Mouse (Mus musculus) olfactory bulb, adult 2 months (tissue): ENCODE measurements around the gene Dach1. TPM values are rescaled to one million over a fixed set of nuclear protein-coding genes. Genes with fewer than 3 reads are reported as not detected.

Experiments used
- H3K27ac ChIP-seq: fragments of 200-500 bp; 2 replicates; pipeline ENCODE4 v1.5.1; 2012; ENCODE audit warnings: low read depth, low read length; ENCODE audit not compliant: insufficient read depth
- H3K4me1 ChIP-seq: fragments of 200-500 bp; 2 replicates; pipeline ENCODE4 v1.6.1; 2012; ENCODE audit warnings: low read length; ENCODE audit not compliant: control insufficient read depth, insufficient read depth
- H3K4me3 ChIP-seq: fragments of 200-500 bp; 2 replicates; pipeline ENCODE4 v1.5.1; 2012; ENCODE audit warnings: mild to moderate bottlenecking, low read depth, low read length, moderate library complexity; ENCODE audit not compliant: insufficient read depth
- CTCF ChIP-seq: fragments of 200-500 bp; IDR thresholded peaks from 2 replicates; pipeline ENCODE4 v1.5.1; 2012; ENCODE audit warnings: low read depth, mild to moderate bottlenecking, low read length, moderate library complexity; ENCODE audit not compliant: insufficient read depth
- POLR2A ChIP-seq: fragments of 200-500 bp; IDR thresholded peaks from 2 replicates; pipeline ENCODE4 v1.6.1; 2012; ENCODE audit warnings: mild to moderate bottlenecking, low read depth, low read length, moderate library complexity; ENCODE audit not compliant: insufficient read depth
- WGBS: fragments of 180-500 bp; shearing (Covaris S2); methylation state at CpG from one replicate; pipeline ENCODE4 v1.1.7; 2018; 5-methylcytosine and 5-hydroxymethylcytosine counted together
- polyA plus RNA-seq: library from polyadenylated mRNA; stranded (reverse); fragments of >200 nt; gene quantifications from 2 replicates; pipeline ENCODE4 v1.2.4, GENCODE M21; 2012; ENCODE audit warnings: low replicate concordance; ENCODE audit not compliant: missing spikeins, insufficient read depth, insufficient read length

Gene Dach1
- polyA plus RNA-seq, 1 experiment: not detected

DNA sequence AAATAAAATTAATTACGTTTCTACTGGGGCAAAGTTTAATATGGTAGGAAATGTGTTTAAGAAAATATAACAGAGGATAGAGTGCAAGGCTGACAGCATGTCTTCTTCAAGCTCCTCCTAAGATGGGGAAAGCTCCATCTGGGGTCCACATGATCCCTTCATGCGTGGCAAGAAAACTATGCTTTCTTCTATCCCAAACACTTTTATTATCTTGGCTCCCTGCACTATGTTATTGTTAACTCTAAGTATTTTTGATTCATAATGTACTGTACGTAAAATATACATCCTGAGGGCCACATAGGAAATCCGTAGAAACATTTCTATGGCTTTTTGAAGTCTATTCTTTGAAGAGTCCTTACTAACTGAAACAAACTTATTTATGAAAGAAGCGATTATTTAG is 330.3 kb downstream of the Dach1 start:
- no peaks in the 10 kb centered on the region for H3K4me1 ChIP-seq
- WGBS: 95% methylated on average over 5 of the region's 5 CpGs
- H3K27ac ChIP-seq: no peak overlapping the region
- TF ChIP-seq POLR2A: no peak
- no peak for TF ChIP-seq CTCF
- H3K4me3 ChIP-seq: no peak overlapping the region

DNA sequence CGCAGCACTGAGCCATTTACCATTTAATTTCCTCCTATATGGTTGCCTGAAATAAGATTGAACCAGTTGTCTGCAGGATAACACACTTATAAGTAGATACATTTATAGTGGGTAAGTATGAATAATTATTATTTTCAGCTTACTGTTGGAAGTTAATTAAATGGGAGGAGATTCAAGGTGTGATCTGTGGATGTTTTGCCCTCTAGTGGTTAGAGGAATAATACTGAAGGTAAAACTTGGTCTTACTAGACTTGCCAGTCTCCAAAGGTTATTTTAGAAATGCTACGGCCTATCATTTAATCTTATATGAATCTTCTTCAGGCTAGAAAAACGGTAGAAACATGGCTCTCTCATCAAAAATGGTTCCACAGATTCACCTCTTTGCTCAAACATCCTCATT is 339.7 kb downstream of the Dach1 start:
- no peak overlapping the region for H3K27ac ChIP-seq
- H3K4me1 ChIP-seq: no peaks in the 10 kb centered on the region
- TF ChIP-seq POLR2A (no peak), CTCF (no peak)
- 78% methylated on average over 3 of the region's 3 CpGs for WGBS
- no peak overlapping the region for H3K4me3 ChIP-seq

DNA sequence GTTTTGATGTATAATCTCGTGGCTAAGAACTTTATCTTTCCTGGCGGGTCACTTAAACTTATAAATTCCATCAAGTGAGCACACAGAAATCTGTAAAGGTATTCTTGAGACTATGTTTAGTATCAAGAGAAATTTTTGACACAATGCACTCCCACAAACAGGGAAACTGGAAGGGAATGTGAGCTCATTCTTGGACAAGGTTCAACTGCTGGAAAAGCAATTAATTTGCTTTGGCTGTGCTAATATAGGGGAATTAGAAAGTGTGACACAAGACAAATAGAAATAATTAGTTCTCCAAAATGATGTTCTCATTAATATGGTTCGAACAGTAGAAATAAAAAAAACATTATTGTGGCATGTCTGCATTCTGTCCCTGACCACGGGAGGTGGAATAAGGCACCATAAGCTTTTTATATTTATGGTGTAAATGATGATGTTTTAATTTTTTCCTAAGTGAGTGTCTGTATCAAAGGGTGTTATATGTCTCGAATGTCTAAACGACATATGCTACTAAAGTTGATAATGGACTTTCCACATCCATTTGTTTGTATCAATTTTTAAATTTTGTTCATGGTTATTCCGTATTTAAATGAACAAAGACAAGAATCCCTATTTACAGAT is 354.9 kb downstream of the Dach1 start:
- WGBS: 45% methylated on average over 7 of the region's 7 CpGs
- no peak for TF ChIP-seq POLR2A
- TF ChIP-seq CTCF: no peak
- H3K27ac ChIP-seq: no peak overlapping the region
- no peaks in the 10 kb centered on the region for H3K4me1 ChIP-seq
- H3K4me3 ChIP-seq: no peak overlapping the region

- H3K4me3 ChIP-seq: no peak overlapping the region
- no peak overlapping the region for H3K27ac ChIP-seq
- H3K4me1 ChIP-seq: no peaks in the 10 kb centered on the region
- whole genome bisulfite sequencing: 43% methylated on average over 11 of the region's 11 CpGs
- TF ChIP-seq CTCF (no peak), POLR2A (no peak)
Observed at GRCm38 (mm10) chr14:97813557-97813956, 356.0 kb downstream of the Dach1 start.

DNA sequence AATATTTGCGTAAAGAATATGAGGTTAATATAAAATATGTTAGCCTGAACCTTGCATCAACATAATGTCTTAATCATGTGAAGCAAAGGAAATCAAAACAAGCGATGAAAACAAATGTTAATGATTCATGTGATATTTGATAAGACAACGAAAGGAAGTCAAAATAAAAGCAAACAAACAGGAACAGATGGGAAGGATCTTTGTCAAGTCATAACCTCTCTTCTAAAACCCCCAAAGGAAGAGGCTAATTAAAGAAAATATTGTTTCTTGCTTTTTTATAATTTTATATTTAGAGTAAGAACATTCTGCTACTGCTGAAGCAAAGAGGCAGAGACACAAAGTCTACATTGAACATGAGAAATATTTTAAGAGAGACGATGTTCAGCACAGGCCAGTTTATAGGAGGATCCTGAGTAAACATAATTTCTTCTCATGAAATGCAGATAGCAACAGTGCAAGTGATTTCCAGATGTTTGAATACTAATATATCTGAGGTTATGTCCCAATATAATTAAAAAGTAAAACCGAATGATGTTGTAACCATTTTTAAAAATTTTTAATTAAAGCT is 374.1 kb downstream of the Dach1 start:
- Histone ChIP-seq H3K4me3 (no peak overlapping the region), H3K4me1 (no peaks in the 10 kb centered on the region), H3K27ac (no peak overlapping the region)
- TF ChIP-seq POLR2A: no peak
- 91% methylated on average over 5 of the region's 5 CpGs for WGBS

DNA sequence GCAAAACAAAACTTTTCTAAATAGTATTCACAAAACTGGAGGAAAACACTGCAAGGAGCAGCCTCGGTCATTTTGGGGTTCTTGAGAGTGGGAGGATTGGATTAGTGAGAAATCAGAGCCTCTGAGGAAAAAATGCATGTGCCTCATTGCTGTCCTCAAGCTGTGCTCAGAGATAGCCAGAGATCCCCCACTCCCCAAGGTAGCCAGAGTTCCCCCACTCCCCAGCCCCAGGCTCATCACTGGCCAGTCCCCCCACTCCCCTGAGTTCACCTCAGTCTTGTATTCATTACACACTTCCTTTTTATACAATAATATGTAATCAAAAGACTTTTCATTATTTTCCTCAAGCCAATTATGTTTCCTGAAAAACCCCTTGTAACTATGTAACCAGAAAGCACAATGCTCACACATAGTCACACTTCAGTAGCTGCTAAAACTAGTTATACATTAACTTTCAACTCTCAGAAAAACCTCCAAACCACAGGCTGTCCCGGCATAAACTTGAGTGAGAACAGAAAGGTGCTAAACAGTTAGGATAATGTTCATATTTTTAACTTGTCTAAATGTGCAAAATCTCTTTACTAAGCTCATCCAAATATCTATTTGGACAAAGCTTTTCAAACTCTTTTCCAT is 395.3 kb downstream of the Dach1 start:
- H3K27ac ChIP-seq: no peak overlapping the region
- H3K4me1 ChIP-seq: no peaks in the 10 kb centered on the region
- no peak overlapping the region for H3K4me3 ChIP-seq
- no peak for TF ChIP-seq POLR2A
- no peak for TF ChIP-seq CTCF
- 78% methylated on average over 2 of the region's 2 CpGs for WGBS

DNA sequence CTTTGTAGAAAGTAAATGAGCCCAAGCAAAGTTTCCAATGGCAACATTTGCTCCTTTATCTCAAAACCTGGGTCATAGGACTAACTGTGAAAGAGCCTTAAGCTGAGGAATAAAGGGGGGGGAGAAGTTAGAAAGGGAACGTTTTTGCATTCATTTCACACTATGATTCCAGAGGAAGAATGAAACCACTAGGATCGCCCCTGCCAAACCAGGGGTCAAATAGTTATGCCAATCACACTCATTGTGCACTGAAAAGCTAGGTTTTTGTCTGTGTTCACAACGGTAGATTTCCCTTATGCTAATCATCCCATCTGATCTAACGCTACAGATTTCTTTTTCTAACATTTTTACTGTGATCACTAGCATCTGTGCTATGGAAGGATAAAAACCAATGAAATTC is 415.2 kb downstream of the Dach1 start:
- TF ChIP-seq CTCF (no peak), POLR2A (no peak)
- WGBS: 25% methylated on average over 4 of the region's 4 CpGs
- Histone ChIP-seq H3K4me3 (no peak overlapping the region), H3K27ac (no peak overlapping the region), H3K4me1 (no peaks in the 10 kb centered on the region)

DNA sequence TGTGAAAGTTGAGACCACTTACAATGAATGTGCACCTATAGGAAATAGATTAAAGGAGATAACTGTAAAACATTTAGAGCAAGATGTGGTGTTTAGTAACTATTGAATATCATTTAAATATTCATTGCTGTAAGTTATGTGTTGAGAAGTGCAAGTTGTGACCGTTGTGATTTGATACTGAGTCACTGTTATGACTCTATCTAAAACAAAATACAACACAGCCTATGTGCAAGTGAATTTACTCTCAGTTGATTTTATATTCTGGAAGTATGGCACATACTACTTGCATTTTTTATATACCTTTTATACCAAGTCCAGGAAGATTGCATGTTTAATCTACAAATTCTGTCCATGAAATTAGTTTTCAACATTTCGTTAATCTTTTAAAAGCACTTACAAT is 415.6 kb downstream of the Dach1 start:
- H3K4me3 ChIP-seq: no peak overlapping the region
- no peaks in the 10 kb centered on the region for H3K4me1 ChIP-seq
- H3K27ac ChIP-seq: no peak overlapping the region
- TF ChIP-seq POLR2A (no peak), CTCF (no peak)
- 25% methylated on average over 2 of the region's 2 CpGs for WGBS

GRCm38 (mm10) chr14:97743252-97743651 is 426.3 kb downstream of the Dach1 start:
- no peak for TF ChIP-seq POLR2A
- TF ChIP-seq CTCF: no peak
- Histone ChIP-seq H3K27ac (no peak overlapping the region), H3K4me1 (no peaks in the 10 kb centered on the region), H3K4me3 (no peak overlapping the region)
- 93% methylated on average over 2 of the region's 2 CpGs for WGBS

GRCm38 (mm10) chr14:97742785-97743184 is 426.8 kb downstream of the Dach1 start:
- Histone ChIP-seq H3K27ac (no peak overlapping the region), H3K4me1 (no peaks in the 10 kb centered on the region), H3K4me3 (no peak overlapping the region)
- no peak for TF ChIP-seq CTCF
- no peak for TF ChIP-seq POLR2A
- whole genome bisulfite sequencing: 62% methylated on average over 4 of the region's 4 CpGs
